Mouse (Mus musculus) liver, embryonic 14.5 days (tissue): ENCODE measurements around the gene Kcnj14. TPM values are rescaled to one million over a fixed set of nuclear protein-coding genes. Genes with fewer than 3 reads are reported as not detected.

ENCODE experiments used
- ATAC-seq: fragments of 200-750 bp; cut with Nextera tagmentation; 2 replicates; pipeline ENCODE4 v1.8.0; 2017; ENCODE audit warnings: moderate number of reproducible peaks, mild to moderate bottlenecking, moderate library complexity; ENCODE audit not compliant: insufficient read depth
- DNase-seq, 3 experiments: peaks; one replicate each; pipeline ENCODE4 v3.0.0-alpha.2; 2012 to 2013; ENCODE audit warnings: low read depth in 3 of 3, low spot score in 3 of 3
- H3K27ac ChIP-seq: fragments of 300-500 bp; sonication (generic); 2 replicates; pipeline ENCODE4 v1.5.1; 2014; ENCODE audit warnings: moderate library complexity, mild to moderate bottlenecking, control low read depth, inconsistent platforms
- H3K27me3 ChIP-seq: fragments of 300-500 bp; sonication (generic); 2 replicates; pipeline ENCODE4 v1.6.1; 2014; ENCODE audit warnings: mild to moderate bottlenecking, low read length, moderate library complexity; ENCODE audit not compliant: control insufficient read depth, insufficient read depth
- H3K36me3 ChIP-seq: fragments of 300-500 bp; sonication (generic); replicated peaks from 2 replicates; pipeline ENCODE4 v1.6.1; 2014; ENCODE audit warnings: low read depth; ENCODE audit not compliant: control insufficient read depth, insufficient read depth
- H3K4me1 ChIP-seq, 2 experiments: fragments of 200-500 bp in 1 of 2; fragments of 300-500 bp in 1 of 2; sonication (generic) in 1 of 2; replicated peaks; 2 replicates each; pipeline ENCODE4 v1.6.1; 2012 to 2014; ENCODE audit warnings: antibody characterized with exemption in 1 of 2, inconsistent platforms in 1 of 2, low read length in 1 of 2; ENCODE audit not compliant: control insufficient read depth in 2 of 2, insufficient read depth in 2 of 2
- H3K4me2 ChIP-seq: fragments of 300-500 bp; sonication (generic); 2 replicates; pipeline ENCODE4 v1.6.1; 2014; ENCODE audit warnings: low read depth, mild to moderate bottlenecking, control low read depth, moderate library complexity
- H3K4me3 ChIP-seq, 2 experiments: fragments of 200-500 bp in 1 of 2; fragments of 300-500 bp in 1 of 2; sonication (generic) in 1 of 2; 2 replicates each; pipeline ENCODE4 v1.5.1; 2012 to 2014; ENCODE audit warnings: low read depth in 2 of 2, low read length in 2 of 2, mild to moderate bottlenecking in 2 of 2, control low read depth in 1 of 2, inconsistent platforms in 1 of 2, moderate library complexity in 1 of 2; ENCODE audit not compliant: insufficient read depth in 1 of 2
- H3K9ac ChIP-seq: fragments of 300-500 bp; sonication (generic); replicated peaks from 2 replicates; pipeline ENCODE4 v1.6.1; 2014; ENCODE audit warnings: mild to moderate bottlenecking, control low read depth, moderate library complexity
- H3K9me3 ChIP-seq: fragments of 300-500 bp; sonication (generic); 2 replicates; pipeline ENCODE4 v1.6.1; 2016; ENCODE audit warnings: low read length, mixed read lengths; ENCODE audit not compliant: control insufficient read depth
- CTCF ChIP-seq: IDR thresholded peaks from 2 replicates; pipeline ENCODE4 v1.5.1; 2016; ENCODE audit warnings: antibody characterized with exemption, low read depth, control low read depth
- EP300 ChIP-seq: IDR thresholded peaks from 2 replicates; pipeline ENCODE4 v1.6.1; 2016; ENCODE audit warnings: antibody characterized with exemption, low read depth
- WGBS: fragments of 180-500 bp; shearing (Covaris S2); extraction: QIAGEN DNeasy Blood & Tissue Kit; methylation state at CpG from one replicate; pipeline ENCODE4 v1.1.7; 2014; ENCODE audit not compliant: insufficient replicate concordance; 5-methylcytosine and 5-hydroxymethylcytosine counted together
- polyA plus RNA-seq, 2 experiments: library from polyadenylated mRNA; depleted of rRNA in 1 of 2; stranded (reverse) in 1 of 2; unstranded in 1 of 2; fragments of >200 nt; fragmentation: Nextera tagmentation in 1 of 2; extraction: Ambion mirVana in 1 of 2; gene quantifications; 2 replicates each; pipeline versions ENCODE4 v1.2.1 to v1.2.3; 2012 to 2014

Kcnj14 gene
- polyA plus RNA-seq, 2 experiments, result 0.06 TPM

GRCm38 (mm10) chr7:45784524-45785372, 39.8 kb downstream of the Kcnj14 start, which contains the start of gene Sult2b1:
TSS of gene Sult2b1 (minus strand) at chr7:45784669.
- H3K27me3 ChIP-seq, result peaks cover 45% of the 10 kb centered on the region
- no peaks in the 10 kb centered on the region for H3K9me3 ChIP-seq

GRCm38 (mm10) chr7:45783511-45784091, 41.0 kb downstream of the Kcnj14 start, which contains the start of gene Lmtk3:
TSS of gene Lmtk3 (plus strand) at chr7:45783738.
- 1% methylated on average over 38 of the region's 38 CpGs for WGBS
- H3K27me3 ChIP-seq, result peaks cover 45% of the 10 kb centered on the region

More at GRCm38 (mm10) chr7:45784524-45785372, 39.8 kb downstream of the Kcnj14 start, which contains the start of gene Sult2b1:
- no peaks in the 10 kb centered on the region for H3K4me1 ChIP-seq
- DNase-seq, result no peak
- peak within 1 kb of the TSS; percentile 53 to 62 for H3K4me3 ChIP-seq
- peak within 1 kb of the TSS; percentile 54 for H3K9ac ChIP-seq
- no peaks in the 10 kb centered on the region for H3K36me3 ChIP-seq
- peak within 1 kb of the TSS; percentile 58 for H3K4me2 ChIP-seq
- no peak for ATAC-seq
- TF ChIP-seq EP300 (no peak), CTCF (no peak)
- 21% methylated on average over 20 of the region's 20 CpGs for WGBS
- no peak within 1 kb of the TSS for H3K27ac ChIP-seq

GRCm38 (mm10) chr7:45782271-45782670, 42.3 kb downstream of the Kcnj14 start:
- Histone ChIP-seq H3K9me3 (no peaks in the 10 kb centered on the region), H3K27me3 (peaks cover 42% of the 10 kb centered on the region), H3K36me3 (no peaks in the 10 kb centered on the region), H3K9ac (no peak overlapping the region), H3K27ac (no peak overlapping the region), H3K4me3 (no peak overlapping the region), H3K4me1 (no peaks in the 10 kb centered on the region), H3K4me2 (no peak overlapping the region)
- WGBS, result 51% methylated on average over 4 of the region's 4 CpGs
- DNase-seq, result no peak
- ATAC-seq, result no peak
- TF ChIP-seq EP300, result no peak
- TF ChIP-seq CTCF, result no peak

More at GRCm38 (mm10) chr7:45783511-45784091, 41.0 kb downstream of the Kcnj14 start, which contains the start of gene Lmtk3:
- no peak for TF ChIP-seq EP300
- peak; percentile 40 for TF ChIP-seq CTCF
- 0 out of 2 replicates have a peak, but pooled peaks have one; percentile 40 for ATAC-seq
- H3K9me3 ChIP-seq, result no peaks in the 10 kb centered on the region
- H3K9ac ChIP-seq, result peak within 1 kb of the TSS; percentile 54
- no peak within 1 kb of the TSS for H3K27ac ChIP-seq
- no peaks in the 10 kb centered on the region for H3K36me3 ChIP-seq
- H3K4me1 ChIP-seq, result no peaks in the 10 kb centered on the region
- H3K4me3 ChIP-seq, result peak within 1 kb of the TSS; percentile 53 to 62
- peak within 1 kb of the TSS; percentile 58 for H3K4me2 ChIP-seq
- DNase-seq, result no peak

- Histone ChIP-seq H3K36me3 (no peaks in the 10 kb centered on the region), H3K4me2 (peak overlapping the region; percentile 6; the same call in 1 of the 2 replicates), H3K4me3 (no peak overlapping the region), H3K27me3 (peaks cover 11% of the 10 kb centered on the region), H3K9ac (no peak overlapping the region), H3K27ac (no peak overlapping the region), H3K9me3 (no peaks in the 10 kb centered on the region), H3K4me1 (no peaks in the 10 kb centered on the region)
- no peak for ATAC-seq
- 16% methylated on average over 22 of the region's 22 CpGs for WGBS
- no peak for TF ChIP-seq EP300
- no peak for TF ChIP-seq CTCF
- no peak for DNase-seq
These were observed 45.4 kb downstream of the Kcnj14 start for GRCm38 (mm10) chr7:45779081-45779641.
